Mouse (Mus musculus): ENCODE measurements around the gene Sap30.
"Not testable (repeated sequence)": the region's sequence is repeated elsewhere in the genome, so short reads cannot be mapped to it uniquely, and the experiment has no call there.

The Sap30 gene

GRCm38 (mm10) chr8:57491873-57492272, 4.2 kb upstream of the Sap30 start:
- no peak for DNase-seq

DNA sequence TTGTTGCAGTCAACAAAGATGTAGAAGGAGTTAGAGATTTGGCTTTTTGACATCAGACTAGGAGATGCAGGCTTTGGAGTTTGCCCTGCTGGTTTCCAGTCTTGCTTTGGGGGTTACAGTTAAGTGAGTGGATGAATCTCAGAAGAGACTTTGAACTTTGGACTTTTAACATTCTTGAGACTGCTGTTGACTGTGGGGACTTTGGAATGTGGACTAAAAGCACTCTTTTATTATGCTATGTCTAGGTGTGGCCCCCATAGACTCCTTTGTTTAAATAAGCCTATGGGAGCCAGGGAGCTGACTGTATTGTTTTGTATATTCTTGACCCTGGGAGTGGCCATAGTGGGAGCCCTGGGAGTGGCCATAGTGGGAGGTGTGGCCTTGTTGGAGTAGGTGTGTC, 2.2 kb upstream of the Sap30 start:
- no peak for DNase-seq

GRCm38 (mm10) chr8:57489366-57489765, 1.7 kb upstream of the Sap30 start:
- DNase-seq, result no peak

- peak; percentile 68 to 72 for DNase-seq
These were observed 679 bp upstream of the Sap30 start for GRCm38 (mm10) chr8:57488312-57488765.

DNA sequence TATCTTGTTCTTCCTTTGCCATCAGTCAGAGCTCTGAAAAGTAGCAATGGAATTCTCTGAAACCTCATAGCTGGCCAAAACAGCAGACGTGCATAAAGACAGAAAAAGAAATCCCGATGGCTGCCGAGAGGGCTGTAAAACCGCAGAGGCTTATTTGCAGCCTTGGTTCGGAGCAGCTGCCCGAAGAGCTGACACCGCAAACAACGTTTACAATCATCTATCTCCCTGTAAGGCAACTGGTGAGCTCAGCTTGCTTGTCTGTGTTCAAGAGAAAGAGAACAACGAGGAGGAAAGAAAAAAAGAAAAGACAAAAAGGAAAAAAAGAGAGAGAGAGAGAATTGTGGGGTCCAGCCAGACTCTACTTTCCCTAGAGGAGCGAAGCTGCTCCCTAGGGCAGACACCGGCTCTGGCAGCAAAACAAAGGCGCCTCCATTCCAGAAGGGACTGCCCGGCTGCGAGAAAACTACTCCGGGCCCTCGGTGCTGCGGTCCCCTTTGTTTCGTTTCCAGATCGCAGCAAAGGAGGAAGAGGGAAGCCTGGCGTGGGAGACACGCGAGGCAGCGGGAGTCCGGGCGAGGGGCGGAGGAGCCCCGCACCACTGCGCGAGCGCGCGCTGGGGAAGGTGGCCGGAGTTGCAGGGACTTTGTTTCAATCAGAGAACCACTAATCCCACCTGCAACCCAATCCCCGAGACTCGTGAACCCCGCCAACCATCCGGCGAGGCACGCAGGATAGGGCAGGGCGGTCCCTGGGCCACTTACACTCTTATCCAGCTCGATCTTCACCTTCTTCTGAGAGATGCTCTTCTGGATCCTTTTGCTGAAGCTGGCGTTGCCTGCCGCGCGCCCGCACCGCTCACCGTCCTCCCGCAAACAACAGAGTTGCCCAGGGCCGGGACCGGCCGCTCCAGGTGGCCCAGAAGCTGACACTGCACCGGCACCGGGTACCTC, 894 bp downstream of the Sap30 start:
- peak; percentile 62 to 70 for DNase-seq

- no peak for DNase-seq
These were observed 7.1 kb downstream of the Sap30 start for GRCm38 (mm10) chr8:57480606-57481005.

- DNase-seq, result no peak
These were observed 8.0 kb downstream of the Sap30 start for GRCm38 (mm10) chr8:57479700-57480099.

- DNase-seq, result no peak
These were observed 9.3 kb downstream of the Sap30 start for GRCm38 (mm10) chr8:57478406-57478805.

DNA sequence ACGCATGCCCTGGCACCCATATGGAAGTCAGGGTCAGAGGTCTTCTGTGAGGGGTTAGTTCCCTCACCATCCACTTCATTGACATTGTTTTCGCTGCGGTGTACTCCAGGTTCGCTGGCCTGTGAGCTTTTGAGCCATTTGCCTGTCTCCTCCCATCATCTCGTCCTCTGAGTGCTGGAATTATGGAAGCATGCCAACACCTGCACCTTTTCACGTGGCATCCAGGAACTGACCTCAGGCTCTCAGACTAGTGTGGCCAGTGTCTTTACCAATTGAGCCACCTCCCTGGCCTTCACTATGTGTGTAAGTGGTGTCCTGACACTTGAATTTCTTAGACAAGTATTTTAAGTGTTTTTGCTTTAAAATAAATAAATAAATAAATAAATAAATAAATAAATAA, 13.9 kb downstream of the Sap30 start:
- DNase-seq, result no peak

DNA sequence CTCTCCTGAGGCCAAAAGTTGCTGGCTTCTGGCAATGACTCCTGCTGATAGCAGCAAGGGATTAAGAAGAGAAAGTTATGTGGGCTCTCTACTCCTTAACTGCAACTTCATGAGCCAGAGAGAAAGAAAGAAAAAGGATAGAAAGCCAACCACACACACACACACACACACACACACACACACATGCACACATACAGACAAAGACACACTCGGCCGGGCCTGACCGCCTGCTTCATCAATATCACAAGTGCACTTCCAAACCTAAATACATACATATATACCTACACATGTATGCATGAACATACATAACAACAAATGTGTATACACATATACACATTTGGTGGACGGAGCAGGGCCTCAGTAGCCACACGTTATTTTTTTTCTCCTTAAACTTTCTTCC, 16.8 kb downstream of the Sap30 start:
- no peak for DNase-seq

DNA sequence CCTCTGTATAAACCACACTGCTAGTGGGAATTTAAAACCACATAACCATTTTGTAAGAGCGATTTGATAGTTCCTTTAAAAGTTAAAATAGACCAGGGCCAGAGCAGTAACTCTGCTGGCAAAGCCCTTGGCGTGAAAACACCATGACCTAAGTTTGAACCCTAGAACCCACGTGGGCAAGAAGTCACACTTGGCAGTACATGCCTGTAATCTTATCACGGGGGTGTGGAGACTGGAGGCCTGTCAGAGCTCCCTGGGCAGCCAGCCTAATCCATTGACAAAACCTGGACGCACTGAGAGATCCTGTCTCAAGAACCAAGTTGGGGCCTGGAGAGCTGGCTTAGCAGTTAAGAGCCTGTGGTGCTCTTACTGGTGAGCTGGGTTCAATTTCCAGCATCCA, 19.0 kb downstream of the Sap30 start:
- DNase-seq, result peak; percentile 60 to 65

- no peak for DNase-seq
These were observed 23.9 kb downstream of the Sap30 start for GRCm38 (mm10) chr8:57463757-57464156.

GRCm38 (mm10) chr8:57462839-57463238, 24.8 kb downstream of the Sap30 start:
- no peak for DNase-seq

DNA sequence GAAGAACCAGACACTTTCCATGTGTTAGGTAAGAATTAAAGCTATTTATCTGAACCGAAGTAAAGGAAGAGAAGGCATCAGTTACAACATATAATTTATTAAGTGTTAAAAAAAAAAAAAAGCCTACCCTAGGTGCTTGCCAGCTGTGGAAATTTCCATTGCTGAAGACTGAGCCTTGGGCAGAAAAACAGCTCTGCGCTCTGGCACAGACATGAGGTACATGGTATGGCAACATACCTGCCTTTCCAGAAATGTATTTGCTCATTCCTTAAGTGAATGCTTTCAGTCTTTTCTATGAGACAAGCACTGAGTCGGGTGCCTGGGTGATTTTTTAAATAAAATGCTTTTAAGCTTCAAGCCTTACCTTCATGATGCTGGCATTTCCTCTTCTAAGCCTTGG, 29.7 kb downstream of the Sap30 start:
- no peak for DNase-seq

DNA sequence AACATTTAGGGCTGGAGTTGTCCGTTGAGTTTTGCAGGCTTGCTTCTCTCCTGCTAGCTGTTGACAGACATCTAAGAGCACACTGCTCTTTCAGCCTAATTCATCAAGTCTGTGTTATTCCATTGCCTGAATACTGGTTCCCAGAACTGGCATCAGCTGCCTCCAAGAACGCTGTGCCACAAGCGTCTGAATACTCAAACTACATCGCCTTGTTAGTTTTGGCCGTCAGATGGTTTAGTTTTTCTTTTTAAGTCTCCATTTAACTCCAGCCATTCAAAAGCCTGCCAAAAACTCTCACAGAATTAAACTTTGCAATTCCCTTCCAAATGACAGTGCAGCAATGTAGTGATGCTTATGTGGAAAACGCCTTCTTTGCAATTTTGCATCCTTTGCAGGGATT, 30.5 kb downstream of the Sap30 start:
- no peak for DNase-seq

DNA sequence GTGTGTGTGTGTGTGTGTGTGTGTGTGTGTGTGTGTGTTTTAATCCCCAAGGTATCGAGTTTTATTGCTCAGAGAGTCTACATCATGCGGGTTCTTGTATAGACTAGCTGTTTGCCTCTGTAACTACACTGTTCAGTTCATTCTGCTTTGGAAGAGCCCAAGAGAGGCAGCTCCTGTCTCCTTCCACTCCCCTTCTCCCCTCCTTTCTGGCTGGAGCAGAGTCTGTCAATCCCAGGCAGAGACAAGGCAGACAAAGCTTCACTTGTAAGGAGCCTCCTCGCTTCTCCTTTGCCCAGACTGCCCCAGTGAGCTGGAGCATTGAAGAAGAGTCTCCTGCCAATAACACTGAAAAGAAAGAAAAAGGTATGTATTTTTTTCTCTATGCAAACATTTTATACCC, 31.9 kb downstream of the Sap30 start, which contains the start of gene Scrg1:
TSS of gene Scrg1 (plus strand) at position 159 of the 400 bp plus-strand sequence.
- no peak for DNase-seq

DNA sequence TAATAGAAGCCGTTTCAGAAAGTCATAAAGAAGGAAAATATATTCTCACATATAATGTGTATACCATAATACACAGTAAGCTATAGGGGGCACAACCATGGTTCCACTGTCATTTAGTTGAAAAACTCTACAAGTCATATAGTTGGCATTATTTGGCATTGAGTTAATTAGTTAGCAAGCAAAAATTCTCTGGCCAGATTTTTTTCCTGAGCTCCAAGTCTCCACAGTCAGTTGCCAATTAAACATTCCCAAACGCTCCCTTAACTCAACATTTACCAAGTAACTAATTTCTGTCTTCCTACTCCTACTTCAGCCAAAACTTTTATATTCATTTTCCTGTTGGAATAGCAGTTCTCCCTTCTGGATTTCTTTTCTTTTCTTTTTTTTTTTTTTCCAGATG, 34.3 kb downstream of the Sap30 start:
- no peak for DNase-seq

- DNase-seq, result no peak
These were observed 35.8 kb downstream of the Sap30 start for GRCm38 (mm10) chr8:57451896-57452295.

DNA sequence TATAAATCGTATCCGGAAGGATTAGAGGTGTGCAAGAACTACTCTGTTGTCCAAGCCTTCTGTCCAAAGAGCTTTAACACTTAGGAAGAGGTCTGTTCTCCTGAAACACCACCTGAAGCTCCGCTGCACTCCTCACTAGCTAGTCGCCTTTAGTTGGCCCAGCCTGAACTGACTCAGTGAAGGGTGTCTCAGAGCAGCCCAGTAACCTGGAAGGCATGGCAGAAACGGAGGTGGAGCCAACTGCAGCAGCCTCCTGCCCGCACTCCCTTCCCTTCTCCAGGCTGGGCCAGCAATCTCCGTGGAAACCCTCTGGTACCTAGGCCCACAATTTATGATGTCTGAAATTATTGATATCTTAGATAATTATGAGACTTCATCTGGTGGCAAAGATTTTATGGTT, 36.9 kb downstream of the Sap30 start:
- no peak for DNase-seq

DNA sequence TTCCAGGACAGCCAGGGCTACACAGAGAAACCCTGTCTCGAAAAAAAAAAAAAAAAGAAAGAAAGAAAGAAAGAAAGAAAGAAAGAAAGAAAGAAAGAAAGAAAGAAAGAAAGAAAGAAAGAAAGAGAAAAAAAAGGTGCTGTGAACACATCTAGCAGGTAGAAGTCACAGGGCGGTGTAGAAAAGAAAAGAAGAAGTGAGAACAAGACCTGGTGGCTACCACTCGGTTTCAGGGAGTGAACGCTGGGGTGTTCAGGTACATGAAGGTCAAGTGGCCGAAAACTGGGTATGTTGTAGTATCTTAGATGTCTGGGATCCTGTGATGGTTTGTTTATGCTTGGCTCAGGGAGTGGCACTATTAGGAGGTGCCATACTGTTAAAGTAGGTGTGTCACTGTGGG, 41.8 kb downstream of the Sap30 start:
- not testable (repeated sequence) for DNase-seq

DNA sequence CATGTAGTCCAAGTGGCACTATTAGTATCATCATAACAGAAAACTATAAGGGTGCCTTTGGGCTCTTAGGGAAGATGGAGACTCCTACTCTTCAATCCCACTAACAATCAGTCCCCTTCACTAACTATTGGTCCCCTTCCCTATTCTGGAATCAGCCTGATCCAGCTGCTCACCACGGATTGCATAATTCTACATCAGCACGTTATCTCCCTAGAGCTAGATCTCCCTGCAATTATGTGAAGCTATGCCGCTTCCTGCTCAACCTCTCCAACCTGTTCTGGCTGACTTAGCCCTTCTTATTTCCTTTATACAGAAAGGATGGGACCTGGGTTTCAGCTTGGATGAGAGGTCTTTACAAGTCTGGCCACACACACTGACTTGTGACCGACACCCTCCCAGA, 44.4 kb downstream of the Sap30 start:
- DNase-seq, result no peak

- no peak for DNase-seq
These were observed 46.1 kb downstream of the Sap30 start for GRCm38 (mm10) chr8:57441556-57441955.

DNA sequence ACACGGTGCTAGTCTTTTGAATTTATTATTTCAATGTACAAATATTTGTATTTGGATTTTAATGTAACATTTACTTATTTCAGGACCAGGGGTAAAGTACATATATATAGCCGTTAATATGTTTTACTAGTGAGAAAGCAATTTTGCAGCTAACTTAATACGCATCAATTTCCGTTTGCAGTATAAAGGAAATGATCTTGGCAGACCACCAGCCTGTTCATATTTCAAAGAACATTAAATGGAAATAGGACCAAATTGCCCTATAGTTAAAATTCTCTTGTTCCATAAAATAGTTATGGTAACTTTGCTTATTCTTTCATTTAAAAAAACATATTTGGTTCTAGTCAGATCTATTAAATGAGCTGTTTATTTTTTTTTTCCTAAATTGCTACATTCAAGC, 46.5 kb downstream of the Sap30 start:
- DNase-seq, result no peak

- peak in 1 of 2 experiments; percentile 28 for DNase-seq
These were observed 51.2 kb downstream of the Sap30 start for GRCm38 (mm10) chr8:57436437-57436796.

Measured in cerebellum, postnatal 14 days (tissue).